Mouse (Mus musculus): ENCODE measurements at regions not wholly inside any gene's neighbourhood (a gene's known extent, or its start where the extent isn't known, plus 50 kb on each side); places are given as distances from the start of the nearest gene placed in this dataset.

DNA sequence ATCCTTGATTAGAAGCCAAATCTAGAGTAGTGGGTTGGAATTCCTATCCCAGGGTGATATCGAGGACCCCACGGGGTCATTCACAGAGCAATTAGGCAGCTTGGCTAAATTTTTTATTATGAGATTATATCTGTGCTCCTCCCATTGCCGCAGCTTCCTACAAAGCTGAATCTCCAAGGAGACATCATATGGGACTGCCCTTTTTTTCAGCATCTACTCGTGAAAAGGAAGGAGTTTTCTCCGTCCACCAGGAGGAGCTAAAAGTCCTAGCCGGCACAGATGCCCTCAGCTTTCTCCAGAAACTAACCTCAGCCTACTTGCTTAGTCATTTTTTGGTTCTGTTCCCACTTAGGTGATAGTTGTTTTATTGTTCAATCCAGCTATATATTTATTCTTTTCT, 56.1 kb upstream of the Otud4 start:
- TF ChIP-seq EP300 (IDR thresholded peaks at IDR 0.05; ENCODE audit: insufficient read depth, low read depth, low read length) (no peak), POLR2A (IDR thresholded peaks at IDR 0.05; ENCODE audit: insufficient read depth, low read length) (no peak), CTCF (IDR thresholded peaks at IDR 0.05; ENCODE audit: low read depth, low read length) (no peak)
